In genomic region chr14:103844944-103845343, GRCm38 (mm10) we compare ENCODE assay signal across 13 mouse cellular contexts. TPM values are rescaled to one million over a fixed set of nuclear protein-coding genes. Genes with fewer than 3 reads are reported as not detected.
DNase-seq lines count a peak whose midpoint lies in the region; ATAC-seq and TF ChIP-seq lines count a peak whose summit lies in the region.
"Had no signal": no experiment of that assay in that cellular context is flagged by ENCODE, and none has a peak within 500 bp of the region (broad histone marks: within the 10 kb centered on the region; RNA-seq: fewer than 3 reads in every experiment).

No protein-coding gene starts in this region.

- peak overlapping the region; percentile 92 for H3K27ac ChIP-seq in heart, adult 2 months
- H3K27ac ChIP-seq in hindbrain, embryonic 11.5 days (ENCODE audit: low read depth, low read length) = peak overlapping the region; percentile 70; the same call in 1 of the 2 replicates
- H3K27ac ChIP-seq in midbrain, embryonic 13.5 days = peak overlapping the region; percentile 74
- no peak overlapping the region for H3K27ac ChIP-seq in left cerebral cortex, adult 2 months
- H3K27ac ChIP-seq: liver, embryonic 13.5 days had no signal

- intact Hi-C loops in heart, adult 2 months (cut with DNase I) = loop anchor here (5.0 to 10.0 kb wide), 3 partner anchors 58 to 182 kb away; no protein-coding TSS in a partner anchor
- intact Hi-C loops in left cerebral cortex, adult 2 months (cut with DNase I) = loop anchor here (5.0 to 10.0 kb wide), 2 partner anchors 120 to 182 kb away; no protein-coding TSS in a partner anchor

- H3K9ac ChIP-seq in heart, adult 2 months (ENCODE audit: low read depth, low read length) = no peak overlapping the region
- no peak overlapping the region for H3K9ac ChIP-seq in hindbrain, embryonic 11.5 days (ENCODE audit: low read depth, low read length)
- no peak overlapping the region for H3K9ac ChIP-seq in midbrain, embryonic 13.5 days (replicated peaks)
- H3K9ac ChIP-seq: liver, embryonic 13.5 days had no signal

- no peak overlapping the region for H3K4me2 ChIP-seq in hindbrain, embryonic 11.5 days (replicated peaks; ENCODE audit: low read depth, low read length)
- peak overlapping the region; percentile 96 for H3K4me2 ChIP-seq in midbrain, embryonic 13.5 days (replicated peaks)

- peaks cover 3% of the 10 kb centered on the region for H3K36me3 ChIP-seq in heart, adult 2 months (ENCODE audit: control insufficient read depth, insufficient read depth, low read length)
- no peaks in the 10 kb centered on the region; the same call in 1 of the 2 replicates for H3K36me3 ChIP-seq in hindbrain, embryonic 11.5 days (ENCODE audit: control insufficient read depth, insufficient read depth, low read length)
- H3K36me3 ChIP-seq in midbrain, embryonic 13.5 days = no peaks in the 10 kb centered on the region
- H3K36me3 ChIP-seq: heart, embryonic 12.5 days; liver, embryonic 13.5 days had no signal

- no peaks in the 10 kb centered on the region for H3K9me3 ChIP-seq in hindbrain, embryonic 11.5 days (ENCODE audit: control insufficient read depth, low read length)
- H3K9me3 ChIP-seq in midbrain, embryonic 13.5 days = no peaks in the 10 kb centered on the region
- H3K9me3 ChIP-seq: heart, embryonic 12.5 days; liver, embryonic 13.5 days had no signal

- no peak overlapping the region for H3K4me3 ChIP-seq in heart, adult 2 months
- H3K4me3 ChIP-seq in hindbrain, embryonic 11.5 days (ENCODE audit: low read depth, low read length) = no peak overlapping the region
- H3K4me3 ChIP-seq in midbrain, embryonic 13.5 days (replicated peaks) = no peak overlapping the region
- H3K4me3 ChIP-seq in left cerebral cortex, adult 2 months = no peak overlapping the region
- H3K4me3 ChIP-seq: megakaryocyte, embryonic 14.5 days had no signal

- WGBS in heart, adult 2 months = 58% methylated on average over 7 of the region's 7 CpGs
- 52% methylated on average over 7 of the region's 7 CpGs for WGBS in hindbrain, embryonic 11.5 days
- WGBS in midbrain, embryonic 13.5 days = 36% methylated on average over 7 of the region's 7 CpGs

- TF ChIP-seq CTCF in heart, adult 2 months (IDR thresholded peaks at IDR 0.05) = no peak
- no peak for TF ChIP-seq CTCF in left cerebral cortex, adult 2 months (IDR thresholded peaks at IDR 0.05)

- no peaks in the 10 kb centered on the region for H3K27me3 ChIP-seq in heart, adult 2 months (ENCODE audit: control insufficient read depth, insufficient read depth, low read length)
- no peaks in the 10 kb centered on the region for H3K27me3 ChIP-seq in hindbrain, embryonic 11.5 days (ENCODE audit: control insufficient read depth, insufficient read depth, low read length)
- H3K27me3 ChIP-seq in midbrain, embryonic 13.5 days = no peaks in the 10 kb centered on the region
- H3K27me3 ChIP-seq: heart, embryonic 12.5 days had no signal

- no peaks in the 10 kb centered on the region for H3K79me2 ChIP-seq in heart, adult 2 months (replicated peaks; ENCODE audit: control insufficient read depth, insufficient read depth, low read length)

- peaks cover 2% of the 10 kb centered on the region for H3K4me1 ChIP-seq in heart, adult 2 months (ENCODE audit: control insufficient read depth, insufficient read depth, low read length)
- H3K4me1 ChIP-seq in hindbrain, embryonic 11.5 days (replicated peaks; ENCODE audit: control insufficient read depth, insufficient read depth, low read length) = no peaks in the 10 kb centered on the region
- H3K4me1 ChIP-seq in midbrain, embryonic 13.5 days (replicated peaks) = peaks cover 26% of the 10 kb centered on the region
- H3K4me1 ChIP-seq: liver, embryonic 13.5 days; megakaryocyte, embryonic 14.5 days had no signal

- no peak for TF ChIP-seq POLR2A in heart, adult 2 months (IDR thresholded peaks at IDR 0.05; ENCODE audit: insufficient read depth, low read depth, low read length)

- TF ChIP-seq EP300 in heart, adult 2 months (IDR thresholded peaks at IDR 0.05; ENCODE audit: insufficient read depth, low read depth, low read length) = no peak

- no peak for DNase-seq in heart, adult 2 months
- DNase-seq in heart, postnatal 4 days = no peak
- peak; percentile 55 for DNase-seq in ES-CJ7 (ENCODE audit: low read depth, low spot score)
- DNase-seq in hindbrain, embryonic 11.5 days (ENCODE audit: low spot score) = no peak
- no peak for DNase-seq in left cerebral cortex, adult 18-20 months (ENCODE audit: low spot score in 2 of 2)
- no peak for DNase-seq in left cerebral cortex, adult 2 months (ENCODE audit: extremely low spot score in 1 of 2, low spot score in 2 of 2)
- no peak for DNase-seq in spleen, adult 18-20 months
- DNase-seq: cerebellum, adult 11 months; liver, embryonic 13.5 days; thymus, adult 2 months had no signal

- no peak for ATAC-seq in hindbrain, embryonic 11.5 days (ENCODE audit: low FRiP score)
- ATAC-seq in midbrain, embryonic 13.5 days = no peak

RNA-seq across cellular contexts. Expression of gene Ednrb, which starts 0.7 kb away (rescaled TPM):
- 10 to 100 TPM; 16.3 to 18.6 TPM for total RNA-seq in heart, adult 2 months (2021)
- polyA plus RNA-seq in heart, adult 2 months (2012; rRNA removed) = 8.0 and 9.2 TPM in 2 replicates
- 10 to 100 TPM; 38.1 to 42.6 TPM for total RNA-seq in heart, postnatal 4 days (2021)
- 149 and 164 TPM in 2 replicates for polyA plus RNA-seq in hindbrain, embryonic 11.5 days (2014; fragmentation: Nextera tagmentation; extraction: Ambion mirVana)
- polyA plus RNA-seq in midbrain, embryonic 13.5 days (2015; fragmentation: Nextera tagmentation; extraction: Ambion mirVana) = 86.9 and 105 TPM in 2 replicates
- total RNA-seq in left cerebral cortex, adult 18-20 months (2021) = 10 to 100 TPM; 27.4 to 32.0 TPM
- 10 to 100 TPM; 26.9 to 33.1 TPM for total RNA-seq in left cerebral cortex, adult 2 months (2021)
